Mouse (Mus musculus) adrenal gland, postnatal 25 days (tissue): ENCODE data around the gene Usp47. TPM values are rescaled to one million over a fixed set of nuclear protein-coding genes. Genes with fewer than 3 reads are reported as not detected.

Experiments used
- DNase-seq: peaks from one replicate; pipeline ENCODE4 v3.0.0; 2021; ENCODE audit warnings: mixed read lengths
- total RNA-seq: library from RNA; stranded (reverse); gene quantifications from 2 replicates; pipeline ENCODE4 v1.2.3, GENCODE M21; 2021

Usp47 gene
- total RNA-seq, 1 experiment from 2014 or later: 75.9 TPM

DNA sequence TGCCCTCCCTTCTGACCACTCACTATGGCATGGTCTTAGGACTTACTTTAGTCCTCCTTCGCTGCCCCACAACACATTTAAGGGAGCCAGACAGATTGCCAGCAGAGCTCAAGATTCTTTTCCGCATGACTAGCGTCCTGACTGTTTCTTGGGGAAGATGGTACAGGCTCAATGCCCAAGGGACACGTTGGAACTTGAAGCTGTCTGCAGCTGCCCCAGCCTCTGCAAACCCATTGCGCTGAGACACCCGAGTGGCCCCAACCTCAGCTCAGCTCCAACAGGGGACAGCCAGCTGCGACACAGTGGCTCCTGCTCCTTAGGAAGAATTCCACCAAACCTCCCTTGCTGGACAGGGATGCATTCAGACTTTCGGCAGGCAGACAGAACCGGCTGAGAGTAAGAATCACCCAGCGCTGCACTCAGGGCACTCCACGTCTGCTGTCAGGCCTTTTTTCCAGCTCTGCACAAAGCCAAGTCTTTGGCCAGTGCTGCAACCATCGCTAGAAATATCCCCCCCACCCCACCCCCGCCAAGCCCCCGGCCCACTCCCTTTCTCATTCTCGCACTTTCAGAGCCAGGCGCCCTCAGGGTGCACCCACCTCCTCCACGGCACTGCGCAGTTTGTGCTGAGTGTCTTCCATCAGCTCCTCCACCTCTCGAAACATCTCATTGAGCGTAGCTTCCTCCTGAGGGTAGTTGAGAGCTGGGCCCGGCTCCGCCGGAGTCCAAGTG lies 134.4 kb downstream of the Usp47 start:
- no peak for DNase-seq

DNA sequence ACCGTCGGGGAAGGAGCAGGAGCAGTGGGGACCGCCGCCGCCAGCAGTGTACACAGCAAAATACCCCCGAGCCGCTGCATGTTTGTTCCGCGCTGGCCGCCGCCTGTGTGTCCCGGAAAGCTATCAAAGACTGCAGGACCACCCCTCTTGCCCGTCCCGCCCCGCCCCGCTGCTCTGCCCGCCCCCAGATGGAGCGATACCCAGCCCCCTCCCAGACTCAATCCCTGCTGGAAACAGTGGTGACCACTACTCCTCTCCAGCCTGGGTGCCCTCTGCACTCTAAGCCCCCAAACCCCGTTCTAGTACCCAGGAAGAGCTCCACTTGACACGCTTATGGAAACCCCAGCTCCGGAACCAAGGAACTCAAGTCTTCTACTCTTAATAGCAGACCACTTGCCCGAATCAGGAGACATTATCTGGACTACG lies 135.0 kb downstream of the Usp47 start:
- DNase-seq: peak; percentile 15

DNA sequence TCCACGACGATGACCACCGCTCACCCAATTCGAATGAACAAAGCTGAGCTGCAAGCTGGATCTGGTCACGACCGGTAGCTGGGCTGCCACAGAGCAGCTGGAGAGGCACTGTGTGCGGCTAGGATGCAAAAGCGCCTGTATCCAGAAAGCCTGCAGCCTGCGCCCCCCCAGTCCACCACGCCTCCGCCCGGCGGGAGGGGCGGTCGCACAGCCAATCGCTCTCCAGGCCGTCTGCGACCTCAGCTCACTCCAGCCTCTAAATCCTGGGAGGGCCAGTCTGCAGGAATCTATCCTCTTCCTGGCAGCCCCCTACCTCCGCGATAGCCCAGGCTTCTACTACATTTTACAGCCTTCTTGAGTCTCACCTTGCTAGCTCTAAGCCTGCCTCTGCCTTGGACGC lies 135.6 kb downstream of the Usp47 start, which contains the start of gene Dkk3:
TSS of gene Dkk3 (minus strand) at position 116 of the 400 bp plus-strand sequence.
- no peak for DNase-seq

DNA sequence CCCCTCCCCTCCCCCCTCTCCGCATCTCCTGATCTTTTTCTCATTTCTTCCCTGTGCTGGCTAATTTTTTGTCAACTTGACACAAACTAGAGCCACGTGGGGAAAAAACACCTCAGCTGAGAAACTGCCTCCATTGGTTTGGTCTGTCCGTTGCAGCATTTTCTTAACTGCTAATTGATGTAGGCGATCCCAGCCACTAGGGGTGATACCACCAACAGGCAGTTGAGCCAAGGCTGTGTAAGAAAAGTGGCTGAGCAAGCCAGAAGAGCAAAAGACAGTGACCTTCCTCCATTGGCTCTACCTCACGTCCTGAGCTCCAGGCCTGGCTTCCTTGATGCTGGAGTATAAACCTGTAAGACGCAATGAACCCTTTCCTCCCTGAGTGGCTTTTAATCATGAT lies 136.5 kb downstream of the Usp47 start:
- DNase-seq: no peak

Other genes with a start within 250 kb of the Usp47 start
- gene Galnt18, start 243.5 kb upstream of the Usp47 start, total RNA-seq: 15.8 and 16.9 TPM in 2 replicates
- 11.5 and 12.6 TPM in 2 replicates for gene Dkk3, start 135.6 kb downstream of the Usp47 start, total RNA-seq
- gene Mical2, start 202.4 kb downstream of the Usp47 start, total RNA-seq: 12.3 and 13.9 TPM in 2 replicates